Mouse (Mus musculus): ENCODE measurements around the gene Eif2s3x. TPM values are rescaled to one million over a fixed set of nuclear protein-coding genes. Genes with fewer than 3 reads are reported as not detected.

Gene Eif2s3x
- polyA plus RNA-seq (2015; fragmentation: Nextera tagmentation; extraction: Ambion mirVana) = 41.3 and 44.7 TPM in 2 replicates

DNA sequence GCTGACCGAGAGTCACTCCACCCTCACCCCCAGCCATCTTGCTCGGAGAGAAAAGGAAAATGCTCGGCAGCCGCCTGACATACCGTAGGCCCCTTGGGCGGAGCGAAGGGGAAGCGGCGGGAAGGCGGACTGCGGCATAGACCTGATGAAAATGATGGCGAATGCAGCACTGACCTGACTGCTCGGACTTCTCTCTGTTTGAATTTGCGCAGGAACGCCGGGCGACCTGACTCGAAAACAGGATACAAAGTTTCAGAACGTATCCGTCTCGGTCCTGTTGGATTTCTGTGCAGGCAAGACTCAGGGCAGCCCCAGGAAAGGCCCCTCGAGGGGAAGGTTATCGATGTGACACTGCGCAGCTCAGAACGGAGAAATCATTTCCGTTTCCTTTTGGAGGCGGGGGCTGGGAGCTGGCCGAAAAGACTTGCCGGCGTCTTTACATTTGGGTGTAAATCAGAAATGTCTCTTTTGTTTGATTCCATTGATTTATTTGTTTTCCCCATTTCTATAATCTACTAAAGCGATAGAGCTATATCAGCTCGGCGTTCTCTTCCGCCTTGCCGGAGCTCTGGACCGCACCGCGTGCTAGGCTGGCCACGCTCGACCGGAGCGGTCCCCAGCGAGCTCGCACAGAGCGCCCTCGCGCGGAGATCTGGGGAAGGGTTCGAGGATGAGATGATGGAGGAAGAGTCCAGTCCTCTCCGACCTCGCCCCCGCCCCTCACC, at the start of gene Eif2s3x:
Gene Eif2s3x, minus strand, starts transcription at position 266 of the 725 bp plus-strand sequence.
- peak within 1 kb of the TSS; percentile 80 for H3K9ac ChIP-seq (ENCODE audit: low read depth, low read length)
- peak within 1 kb of the TSS; percentile 78 for H3K4me3 ChIP-seq (replicated peaks; ENCODE audit: low read depth, low read length)
- peaks cover 7% of the 10 kb centered on the region; the same call in 1 of the 2 replicates for H3K36me3 ChIP-seq (ENCODE audit: insufficient read depth, low read length)
- no peaks in the 10 kb centered on the region for H3K4me1 ChIP-seq (replicated peaks; ENCODE audit: insufficient read depth, low read length)
- DNase-seq (ENCODE audit: low spot score) (peak; percentile 87), ATAC-seq (replicated peaks; ENCODE audit: low FRiP score, low read depth) (peak; percentile 95)
- H3K4me2 ChIP-seq (ENCODE audit: low read length) = peak within 1 kb of the TSS; percentile 63
- peak within 1 kb of the TSS; percentile 81 for H3K27ac ChIP-seq
- no peaks in the 10 kb centered on the region for H3K27me3 ChIP-seq (ENCODE audit: insufficient read depth, low read length)
- peak; percentile 75 for TF ChIP-seq CTCF (IDR thresholded peaks at IDR 0.05; ENCODE audit: low read depth)
- no peaks in the 10 kb centered on the region for H3K9me3 ChIP-seq (replicated peaks; ENCODE audit: low read length)
- under 1% methylated on average over 52 of the region's 52 CpGs for WGBS

DNA sequence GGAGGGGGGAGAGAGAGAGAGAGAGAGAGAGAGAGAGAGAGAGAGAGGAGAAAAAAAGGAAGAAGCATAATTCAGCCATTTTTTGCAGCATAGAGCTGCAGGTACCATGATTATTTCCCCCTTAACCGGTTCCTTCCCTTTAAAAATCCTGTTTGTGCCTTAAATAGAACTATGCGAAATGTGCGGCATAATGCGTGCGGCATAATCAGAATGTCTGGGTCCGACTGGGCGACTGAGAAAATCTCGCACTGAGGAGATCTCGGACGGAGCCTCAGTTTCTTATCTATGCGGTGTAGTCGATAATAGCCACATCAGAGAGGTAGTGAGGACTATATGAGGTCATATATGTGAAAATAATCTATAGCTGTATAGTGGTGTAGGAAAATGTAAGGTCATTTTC, 22.9 kb upstream of the Eif2s3x start:
- Histone ChIP-seq H3K4me1 (replicated peaks; ENCODE audit: insufficient read depth, low read length) (no peaks in the 10 kb centered on the region), H3K27ac (no peak overlapping the region), H3K4me2 (ENCODE audit: low read length) (peak overlapping the region; percentile 57), H3K4me3 (replicated peaks; ENCODE audit: low read depth, low read length) (peak overlapping the region; percentile 56), H3K27me3 (ENCODE audit: insufficient read depth, low read length) (no peaks in the 10 kb centered on the region), H3K36me3 (ENCODE audit: insufficient read depth, low read length) (no peaks in the 10 kb centered on the region), H3K9me3 (replicated peaks; ENCODE audit: low read length) (no peaks in the 10 kb centered on the region), H3K9ac (ENCODE audit: low read depth, low read length) (peak overlapping the region; percentile 78; the same call in 1 of the 2 replicates)
- ATAC-seq (replicated peaks; ENCODE audit: low FRiP score, low read depth) (no peak), DNase-seq (ENCODE audit: low spot score) (no peak)
- 25% methylated on average over 12 of the region's 12 CpGs for WGBS
- no peak for TF ChIP-seq CTCF (IDR thresholded peaks at IDR 0.05; ENCODE audit: low read depth)

DNA sequence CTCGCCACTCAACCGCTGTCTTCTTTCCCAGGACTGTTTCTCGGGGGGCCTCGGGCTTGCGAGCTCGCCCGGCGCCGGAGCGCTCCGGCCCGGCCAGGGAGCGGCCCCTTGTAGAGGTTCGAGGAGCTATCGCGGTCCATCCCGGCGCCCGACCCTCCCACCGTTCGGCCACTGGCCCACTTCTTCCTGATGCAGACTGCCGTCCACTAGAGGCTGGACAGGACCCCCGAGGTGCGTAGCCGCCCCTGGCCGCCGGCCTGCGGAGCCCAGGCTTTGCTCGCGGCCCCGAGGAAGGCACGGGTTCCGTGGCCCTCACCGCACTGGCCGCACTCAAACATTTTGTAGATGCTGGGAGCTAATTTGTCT, 22.5 kb upstream of the Eif2s3x start:
- Histone ChIP-seq H3K9me3 (replicated peaks; ENCODE audit: low read length) (no peaks in the 10 kb centered on the region), H3K9ac (ENCODE audit: low read depth, low read length) (peak overlapping the region; percentile 78), H3K4me1 (replicated peaks; ENCODE audit: insufficient read depth, low read length) (no peaks in the 10 kb centered on the region), H3K36me3 (ENCODE audit: insufficient read depth, low read length) (no peaks in the 10 kb centered on the region), H3K4me3 (replicated peaks; ENCODE audit: low read depth, low read length) (peak overlapping the region; percentile 56), H3K27me3 (ENCODE audit: insufficient read depth, low read length) (no peaks in the 10 kb centered on the region), H3K27ac (peak overlapping the region; percentile 90), H3K4me2 (ENCODE audit: low read length) (peak overlapping the region; percentile 57)
- DNase-seq (ENCODE audit: low spot score) (no peak), ATAC-seq (replicated peaks; ENCODE audit: low FRiP score, low read depth) (no peak)
- WGBS = 25% methylated on average over 34 of the region's 35 CpGs
- no peak for TF ChIP-seq CTCF (IDR thresholded peaks at IDR 0.05; ENCODE audit: low read depth)

DNA sequence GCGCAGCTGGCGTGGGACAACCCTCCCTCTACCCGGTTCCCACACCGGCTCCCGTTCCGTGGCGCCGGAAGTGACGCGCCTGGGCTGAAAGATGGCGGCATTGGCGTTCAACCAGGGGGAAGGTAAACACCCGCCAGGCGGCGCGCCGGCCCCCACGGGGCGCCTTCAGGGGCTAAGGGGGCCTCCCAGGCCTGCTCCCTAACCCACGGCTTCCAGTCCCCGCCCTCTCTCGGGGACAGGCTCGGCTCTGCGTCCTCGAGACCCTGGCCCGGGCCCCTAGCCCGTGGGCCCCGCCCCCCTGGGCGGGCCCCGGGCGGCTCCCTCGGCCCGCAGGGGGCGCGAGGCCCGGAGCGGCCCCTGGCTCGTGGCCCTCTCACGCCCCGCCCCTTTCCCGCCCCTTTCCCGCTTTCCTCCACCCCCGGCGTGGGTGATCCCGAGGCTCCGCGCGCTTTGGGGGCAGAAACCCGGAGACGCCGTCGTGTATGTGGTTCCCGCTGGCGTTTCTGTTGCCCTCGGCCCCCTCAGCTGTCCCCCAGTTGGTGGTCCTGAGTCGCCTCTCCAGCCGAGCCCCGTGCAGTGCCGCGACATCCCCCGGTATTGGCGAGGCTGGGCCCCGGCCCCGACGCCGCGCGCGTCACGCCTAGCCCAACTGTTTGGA, 22.0 kb upstream of the Eif2s3x start, which contains the start of gene Klhl15:
Gene Klhl15, plus strand, starts transcription at position 68 of the 658 bp plus-strand sequence.
- peak within 1 kb of the TSS; percentile 57 for H3K4me2 ChIP-seq (ENCODE audit: low read length)
- 24% methylated on average over 46 of the region's 70 CpGs for WGBS
- H3K4me3 ChIP-seq (replicated peaks; ENCODE audit: low read depth, low read length) = peak within 1 kb of the TSS; percentile 56
- peak; percentile 79 for DNase-seq (ENCODE audit: low spot score)
- H3K27me3 ChIP-seq (ENCODE audit: insufficient read depth, low read length) = no peaks in the 10 kb centered on the region
- no peaks in the 10 kb centered on the region for H3K36me3 ChIP-seq (ENCODE audit: insufficient read depth, low read length)
- TF ChIP-seq CTCF (IDR thresholded peaks at IDR 0.05; ENCODE audit: low read depth) = peak; percentile 27; the same call in 1 of the 2 replicates
- peak; percentile 96 for ATAC-seq (replicated peaks; ENCODE audit: low FRiP score, low read depth)
- peak within 1 kb of the TSS; percentile 78 for H3K9ac ChIP-seq (ENCODE audit: low read depth, low read length)
- H3K4me1 ChIP-seq (replicated peaks; ENCODE audit: insufficient read depth, low read length) = no peaks in the 10 kb centered on the region
- peak within 1 kb of the TSS; percentile 90 for H3K27ac ChIP-seq
- no peaks in the 10 kb centered on the region for H3K9me3 ChIP-seq (replicated peaks; ENCODE audit: low read length)

DNA sequence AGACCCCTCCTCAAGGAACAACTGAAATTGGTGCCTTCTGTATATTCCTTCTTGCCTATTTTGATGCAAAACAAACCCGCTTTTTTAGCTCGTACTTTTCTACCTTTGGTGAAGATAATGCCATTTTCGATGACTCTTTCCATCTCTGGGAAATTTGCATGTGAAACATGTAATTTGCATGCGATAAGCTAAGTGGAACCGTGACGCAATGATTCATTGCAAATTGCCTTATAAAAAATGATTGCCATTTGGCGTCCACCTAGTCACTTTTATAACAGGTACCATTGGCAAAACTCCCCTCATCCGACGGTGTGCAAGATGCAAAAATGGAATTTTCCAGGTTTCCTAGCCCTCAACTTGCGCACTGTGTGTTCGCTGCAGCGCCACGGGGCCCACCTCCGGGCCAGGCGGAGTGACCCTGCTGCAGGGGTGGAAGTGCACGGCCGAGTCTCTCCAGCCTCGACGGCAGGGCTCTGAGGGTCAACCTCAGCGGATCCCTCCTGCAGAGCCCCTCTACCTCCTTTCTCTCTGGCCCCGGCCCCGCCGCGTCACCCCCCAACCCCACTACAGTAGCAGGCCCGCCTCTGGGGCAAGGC, 21.4 kb upstream of the Eif2s3x start:
- Histone ChIP-seq H3K27me3 (ENCODE audit: insufficient read depth, low read length) (no peaks in the 10 kb centered on the region), H3K4me3 (replicated peaks; ENCODE audit: low read depth, low read length) (peak overlapping the region; percentile 56), H3K9ac (ENCODE audit: low read depth, low read length) (peak overlapping the region; percentile 78), H3K9me3 (replicated peaks; ENCODE audit: low read length) (no peaks in the 10 kb centered on the region), H3K4me2 (ENCODE audit: low read length) (peak overlapping the region; percentile 57), H3K36me3 (ENCODE audit: insufficient read depth, low read length) (no peaks in the 10 kb centered on the region), H3K27ac (peak overlapping the region; percentile 90), H3K4me1 (replicated peaks; ENCODE audit: insufficient read depth, low read length) (no peaks in the 10 kb centered on the region)
- TF ChIP-seq CTCF (IDR thresholded peaks at IDR 0.05; ENCODE audit: low read depth) = no peak
- ATAC-seq (replicated peaks; ENCODE audit: low FRiP score, low read depth) (no peak), DNase-seq (ENCODE audit: low spot score) (no peak)
- WGBS = 26% methylated on average over 25 of the region's 25 CpGs

DNA sequence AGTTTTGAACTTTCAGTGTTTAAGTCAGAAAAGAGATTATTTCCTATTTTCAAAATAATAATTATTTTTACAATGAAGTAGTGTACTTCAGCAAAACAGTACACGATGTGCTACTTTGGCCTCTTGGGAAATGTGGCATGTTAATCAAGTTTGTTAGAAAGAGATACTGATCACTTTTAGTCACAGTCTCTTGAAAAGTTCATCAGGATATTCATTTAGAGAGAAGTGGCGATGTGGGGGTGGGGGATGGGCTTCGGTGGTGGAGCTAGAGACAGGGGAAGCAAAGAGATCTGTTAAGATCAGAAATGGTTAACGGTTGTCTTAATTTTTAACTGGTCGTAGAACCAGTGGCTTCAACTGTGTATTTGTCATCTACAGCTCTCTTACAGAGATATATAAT, 20.8 kb upstream of the Eif2s3x start:
- Histone ChIP-seq H3K4me2 (ENCODE audit: low read length) (peak overlapping the region; percentile 57), H3K4me1 (replicated peaks; ENCODE audit: insufficient read depth, low read length) (no peaks in the 10 kb centered on the region), H3K27me3 (ENCODE audit: insufficient read depth, low read length) (no peaks in the 10 kb centered on the region), H3K36me3 (ENCODE audit: insufficient read depth, low read length) (no peaks in the 10 kb centered on the region), H3K9ac (ENCODE audit: low read depth, low read length) (no peak overlapping the region), H3K27ac (no peak overlapping the region), H3K9me3 (replicated peaks; ENCODE audit: low read length) (no peaks in the 10 kb centered on the region), H3K4me3 (replicated peaks; ENCODE audit: low read depth, low read length) (no peak overlapping the region)
- 38% methylated on average over 5 of the region's 5 CpGs for WGBS
- TF ChIP-seq CTCF (IDR thresholded peaks at IDR 0.05; ENCODE audit: low read depth) = no peak
- ATAC-seq (replicated peaks; ENCODE audit: low FRiP score, low read depth) = no peak
- DNase-seq (ENCODE audit: low spot score) = no peak

Measured in kidney, postnatal 0 days (tissue).